Mouse (Mus musculus): ENCODE results near the gene Mrpl23.

GRCm38 (mm10) chr7:142525342-142526178 lies 6.9 kb upstream of the Mrpl23 start:
- TF ChIP-seq CTCF (conservative IDR thresholded peaks at IDR 0.05; ENCODE audit: low read length) (no peak), NANOG (IDR thresholded peaks at IDR 0.05; ENCODE audit: borderline replicate concordance, low read length) (no peak), POU5F1 (IDR thresholded peaks at IDR 0.05; ENCODE audit: borderline replicate concordance, low read length) (no peak)

All from E14TG2a.4 (cell line).